Mouse (Mus musculus): Measurements from ENCODE around the gene Klf11. TPM values are rescaled to one million over a fixed set of nuclear protein-coding genes. Genes with fewer than 3 reads are reported as not detected.
"Not testable (repeated sequence)": the region's sequence is repeated elsewhere in the genome, so short reads cannot be mapped to it uniquely, and the experiment has no call there.

Klf11 gene
- polyA plus RNA-seq, 1 experiment from 2014 or later, result 21.1 TPM

GRCm38 (mm10) chr12:24690351-24690750 lies 39.3 kb downstream of the Klf11 start:
- Histone ChIP-seq H3K27ac (ENCODE audit: low read length) (no peak overlapping the region), H3K9ac (ENCODE audit: low read length) (no peak overlapping the region), H3K36me3 (ENCODE audit: control insufficient read depth, insufficient read depth) (no peaks in the 10 kb centered on the region), H3K4me1 (ENCODE audit: control insufficient read depth, insufficient read depth, low read length) (no peaks in the 10 kb centered on the region), H3K9me3 (replicated peaks; ENCODE audit: control insufficient read depth, low read length) (no peaks in the 10 kb centered on the region), H3K27me3 (ENCODE audit: control insufficient read depth, insufficient read depth, low read length) (no peaks in the 10 kb centered on the region), H3K4me2 (ENCODE audit: low read depth, low read length) (no peak overlapping the region), H3K4me3 (ENCODE audit: low read length) (no peak overlapping the region)
- WGBS, result 76% methylated on average over 3 of the region's 3 CpGs
- ATAC-seq (replicated peaks; ENCODE audit: extremely low read depth, insufficient read depth, low FRiP score), result no peak

GRCm38 (mm10) chr12:24696500-24697483 lies 45.7 kb downstream of the Klf11 start:
- no peaks in the 10 kb centered on the region for H3K4me1 ChIP-seq (ENCODE audit: control insufficient read depth, insufficient read depth, low read length)
- ATAC-seq (replicated peaks; ENCODE audit: extremely low read depth, insufficient read depth, low FRiP score), result peak; percentile 88
- no peak overlapping the region for H3K27ac ChIP-seq (ENCODE audit: low read length)
- peaks cover 5% of the 10 kb centered on the region; the same call in 1 of the 2 replicates for H3K27me3 ChIP-seq (ENCODE audit: control insufficient read depth, insufficient read depth, low read length)
- no peaks in the 10 kb centered on the region for H3K36me3 ChIP-seq (ENCODE audit: control insufficient read depth, insufficient read depth)
- no peak overlapping the region for H3K9ac ChIP-seq (ENCODE audit: low read length)
- no peaks in the 10 kb centered on the region for H3K9me3 ChIP-seq (replicated peaks; ENCODE audit: control insufficient read depth, low read length)
- no peak overlapping the region for H3K4me3 ChIP-seq (ENCODE audit: low read length)
- no peak overlapping the region for H3K4me2 ChIP-seq (ENCODE audit: low read depth, low read length)
- WGBS, result 34% methylated on average over 16 of the region's 16 CpGs

DNA sequence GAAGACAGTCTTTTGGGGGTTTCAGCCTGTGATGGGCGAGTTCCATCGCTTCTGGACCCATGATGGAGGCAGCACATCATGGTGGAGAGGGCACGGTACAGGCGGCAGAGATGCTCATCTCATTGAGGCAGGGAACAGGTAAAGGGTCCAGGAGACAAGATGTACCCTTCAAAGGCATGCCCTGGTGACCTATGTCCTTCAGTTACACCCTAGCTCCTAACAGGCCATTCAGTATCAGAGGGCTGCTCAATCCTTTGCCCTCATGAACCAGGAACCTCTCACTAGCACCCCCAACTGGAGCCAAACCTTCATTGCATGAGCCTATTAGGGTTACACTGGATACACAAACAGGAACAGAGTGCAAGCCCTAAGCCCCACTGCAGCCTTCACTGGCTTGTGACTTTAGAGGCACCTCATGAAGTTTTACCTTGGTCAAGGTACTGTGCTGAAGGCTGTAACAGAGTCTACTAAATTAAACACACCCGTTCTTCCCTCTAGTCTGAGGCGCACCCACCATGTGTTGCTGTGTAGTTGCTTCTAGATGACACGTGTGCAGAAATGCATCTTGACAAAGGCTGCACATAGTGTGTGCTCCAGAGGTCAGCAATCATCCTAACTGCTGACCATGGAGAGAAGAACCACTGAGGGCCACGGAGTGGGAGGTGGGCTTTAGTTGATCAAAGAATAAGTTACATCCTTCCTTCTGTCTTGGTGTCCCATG lies 46.6 kb downstream of the Klf11 start:
- Histone ChIP-seq H3K4me1 (ENCODE audit: control insufficient read depth, insufficient read depth, low read length) (no peaks in the 10 kb centered on the region), H3K36me3 (ENCODE audit: control insufficient read depth, insufficient read depth) (no peaks in the 10 kb centered on the region), H3K9ac (ENCODE audit: low read length) (no peak overlapping the region), H3K27ac (ENCODE audit: low read length) (no peak overlapping the region), H3K9me3 (replicated peaks; ENCODE audit: control insufficient read depth, low read length) (no peaks in the 10 kb centered on the region), H3K4me3 (ENCODE audit: low read length) (no peak overlapping the region), H3K4me2 (ENCODE audit: low read depth, low read length) (no peak overlapping the region), H3K27me3 (ENCODE audit: control insufficient read depth, insufficient read depth, low read length) (peaks cover 5% of the 10 kb centered on the region; the same call in 1 of the 2 replicates)
- no peak for ATAC-seq (replicated peaks; ENCODE audit: extremely low read depth, insufficient read depth, low FRiP score)
- WGBS, result 57% methylated on average over 8 of the region's 8 CpGs

- Histone ChIP-seq H3K27ac (ENCODE audit: low read length) (no peak overlapping the region), H3K4me1 (ENCODE audit: control insufficient read depth, insufficient read depth, low read length) (peaks cover 6% of the 10 kb centered on the region), H3K27me3 (ENCODE audit: control insufficient read depth, insufficient read depth, low read length) (peaks cover 5% of the 10 kb centered on the region; the same call in 1 of the 2 replicates), H3K9ac (ENCODE audit: low read length) (no peak overlapping the region), H3K36me3 (ENCODE audit: control insufficient read depth, insufficient read depth) (no peaks in the 10 kb centered on the region), H3K4me2 (ENCODE audit: low read depth, low read length) (no peak overlapping the region), H3K4me3 (ENCODE audit: low read length) (no peak overlapping the region), H3K9me3 (replicated peaks; ENCODE audit: control insufficient read depth, low read length) (no peaks in the 10 kb centered on the region)
- 50% methylated on average over 3 of the region's 3 CpGs for WGBS
- no peak for ATAC-seq (replicated peaks; ENCODE audit: extremely low read depth, insufficient read depth, low FRiP score)
Measured at GRCm38 (mm10) chr12:24698514-24698913, 47.4 kb downstream of the Klf11 start.

DNA sequence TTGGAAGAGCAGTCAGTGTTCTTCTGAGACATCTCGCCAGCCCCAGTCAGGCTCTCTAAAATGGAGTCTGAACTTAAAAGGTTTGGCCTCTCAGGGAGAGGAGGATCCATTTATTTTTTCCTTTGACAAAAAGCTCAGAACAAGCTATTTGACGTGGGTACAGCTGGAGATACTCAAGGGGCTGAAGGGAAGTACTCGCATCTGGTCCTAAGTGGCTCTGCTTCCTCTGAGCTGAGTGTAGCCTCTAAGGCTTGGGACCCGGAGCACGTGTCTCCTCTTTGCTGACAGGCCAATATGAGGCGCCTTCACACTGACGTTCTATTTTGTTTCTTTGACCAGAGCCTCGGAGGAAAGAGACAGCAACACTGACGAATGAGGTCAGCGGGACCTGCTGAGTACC lies 48.5 kb downstream of the Klf11 start:
- Histone ChIP-seq H3K4me2 (ENCODE audit: low read depth, low read length) (no peak overlapping the region), H3K4me1 (ENCODE audit: control insufficient read depth, insufficient read depth, low read length) (peaks cover 6% of the 10 kb centered on the region), H3K9ac (ENCODE audit: low read length) (no peak overlapping the region), H3K27me3 (ENCODE audit: control insufficient read depth, insufficient read depth, low read length) (peaks cover 5% of the 10 kb centered on the region; the same call in 1 of the 2 replicates), H3K27ac (ENCODE audit: low read length) (no peak overlapping the region), H3K9me3 (replicated peaks; ENCODE audit: control insufficient read depth, low read length) (no peaks in the 10 kb centered on the region), H3K36me3 (ENCODE audit: control insufficient read depth, insufficient read depth) (no peaks in the 10 kb centered on the region), H3K4me3 (ENCODE audit: low read length) (no peak overlapping the region)
- ATAC-seq (replicated peaks; ENCODE audit: extremely low read depth, insufficient read depth, low FRiP score), result no peak
- 51% methylated on average over 10 of the region's 10 CpGs for WGBS

GRCm38 (mm10) chr12:24701621-24702020 lies 50.5 kb downstream of the Klf11 start:
- not testable (repeated sequence) for H3K27ac ChIP-seq (ENCODE audit: low read length); H3K4me3 ChIP-seq (ENCODE audit: low read length); H3K27me3 ChIP-seq (ENCODE audit: control insufficient read depth, insufficient read depth, low read length); H3K9me3 ChIP-seq (replicated peaks; ENCODE audit: control insufficient read depth, low read length); H3K9ac ChIP-seq (ENCODE audit: low read length); ATAC-seq (replicated peaks; ENCODE audit: extremely low read depth, insufficient read depth, low FRiP score); H3K4me1 ChIP-seq (ENCODE audit: control insufficient read depth, insufficient read depth, low read length); H3K36me3 ChIP-seq (ENCODE audit: control insufficient read depth, insufficient read depth); H3K4me2 ChIP-seq (ENCODE audit: low read depth, low read length)
- 84% methylated on average over 9 of the region's 9 CpGs for WGBS

- peak overlapping the region; percentile 38 for H3K9ac ChIP-seq (ENCODE audit: low read length)
- H3K4me2 ChIP-seq (ENCODE audit: low read depth, low read length), result no peak overlapping the region
- H3K27ac ChIP-seq (ENCODE audit: low read length), result peak overlapping the region; percentile 51
- no peaks in the 10 kb centered on the region for H3K9me3 ChIP-seq (replicated peaks; ENCODE audit: control insufficient read depth, low read length)
- peaks cover 14% of the 10 kb centered on the region for H3K4me1 ChIP-seq (ENCODE audit: control insufficient read depth, insufficient read depth, low read length)
- H3K27me3 ChIP-seq (ENCODE audit: control insufficient read depth, insufficient read depth, low read length), result peaks cover 2% of the 10 kb centered on the region; the same call in 1 of the 2 replicates
- no peak for ATAC-seq (replicated peaks; ENCODE audit: extremely low read depth, insufficient read depth, low FRiP score)
- H3K36me3 ChIP-seq (ENCODE audit: control insufficient read depth, insufficient read depth), result no peaks in the 10 kb centered on the region
- H3K4me3 ChIP-seq (ENCODE audit: low read length), result no peak overlapping the region
- 38% methylated on average over 3 of the region's 3 CpGs for WGBS
Measured at GRCm38 (mm10) chr12:24703013-24703412, 51.9 kb downstream of the Klf11 start.

DNA sequence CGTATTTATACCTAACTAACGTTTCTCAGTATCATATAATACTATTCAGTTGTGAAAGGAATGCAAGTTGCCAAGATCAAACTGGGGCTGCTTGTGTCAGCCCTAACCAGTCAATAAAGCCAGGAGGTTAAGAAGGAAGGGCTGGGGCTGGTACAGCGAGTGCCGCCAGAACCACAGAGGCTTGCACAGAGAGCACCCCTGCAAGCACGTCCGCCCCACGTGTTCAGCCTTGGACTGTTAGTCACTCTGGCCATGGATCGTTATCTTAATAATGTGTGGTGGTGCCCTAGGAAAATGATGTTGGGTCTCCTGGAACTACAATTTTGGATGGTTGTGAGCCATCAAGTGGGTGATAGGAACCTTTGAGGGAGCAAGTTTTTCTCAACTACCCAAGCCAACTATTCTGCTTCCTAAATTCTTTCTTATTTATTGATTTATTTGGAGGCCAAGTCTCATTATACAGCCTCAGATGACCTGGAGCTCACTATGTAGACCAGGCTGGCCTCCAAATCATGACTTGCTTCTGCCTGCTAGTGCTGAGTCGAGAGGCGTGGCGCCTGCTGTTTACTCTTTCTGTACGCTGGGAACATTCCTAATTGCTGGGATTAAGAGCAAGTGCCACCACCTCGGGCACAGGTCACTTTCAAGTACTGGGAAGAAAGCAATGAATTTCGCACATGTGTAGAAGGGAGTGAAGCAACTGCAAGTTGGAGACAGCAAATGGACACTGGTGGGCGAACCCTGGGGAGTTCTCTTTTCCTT lies 54.6 kb downstream of the Klf11 start:
- H3K27ac ChIP-seq (ENCODE audit: low read length), result peak overlapping the region; percentile 29; the same call in 1 of the 2 replicates
- peaks cover 26% of the 10 kb centered on the region for H3K4me1 ChIP-seq (ENCODE audit: control insufficient read depth, insufficient read depth, low read length)
- H3K27me3 ChIP-seq (ENCODE audit: control insufficient read depth, insufficient read depth, low read length), result no peaks in the 10 kb centered on the region
- peaks cover 4% of the 10 kb centered on the region; the same call in 1 of the 2 replicates for H3K36me3 ChIP-seq (ENCODE audit: control insufficient read depth, insufficient read depth)
- ATAC-seq (replicated peaks; ENCODE audit: extremely low read depth, insufficient read depth, low FRiP score), result no peak
- WGBS, result 89% methylated on average over 15 of the region's 15 CpGs
- no peaks in the 10 kb centered on the region for H3K9me3 ChIP-seq (replicated peaks; ENCODE audit: control insufficient read depth, low read length)
- no peak overlapping the region for H3K4me3 ChIP-seq (ENCODE audit: low read length)
- no peak overlapping the region for H3K4me2 ChIP-seq (ENCODE audit: low read depth, low read length)
- no peak overlapping the region for H3K9ac ChIP-seq (ENCODE audit: low read length)

Measured in heart, embryonic 16.5 days (tissue).